Mouse (Mus musculus) hindbrain, postnatal 0 days (tissue): ENCODE measurements around the gene Ephb1. TPM values are rescaled to one million over a fixed set of nuclear protein-coding genes. Genes with fewer than 3 reads are reported as not detected.

Experiments
- ATAC-seq: fragments of 200-750 bp; cut with Nextera tagmentation; 2 replicates; pipeline ENCODE4 v1.8.0; 2017; ENCODE audit warnings: mild to moderate bottlenecking, moderate TSS enrichment, moderate library complexity
- DNase-seq: peaks from one replicate; pipeline ENCODE4 v3.0.0-alpha.2; 2015; ENCODE audit warnings: low spot score
- H3K27ac ChIP-seq: fragments of 300-500 bp; sonication (generic); 2 replicates; pipeline ENCODE4 v1.5.1; 2014; ENCODE audit warnings: mild to moderate bottlenecking
- H3K27me3 ChIP-seq: fragments of 300-500 bp; sonication (generic); 2 replicates; pipeline ENCODE4 v1.6.1; 2014; ENCODE audit warnings: low read length, mixed read lengths; ENCODE audit not compliant: insufficient read depth
- H3K36me3 ChIP-seq: fragments of 300-500 bp; sonication (generic); 2 replicates; pipeline ENCODE4 v1.6.1; 2014; ENCODE audit warnings: low read length, mixed read lengths; ENCODE audit not compliant: insufficient read depth
- H3K4me1 ChIP-seq: fragments of 300-500 bp; sonication (generic); 2 replicates; pipeline ENCODE4 v1.6.1; 2014; ENCODE audit warnings: antibody characterized with exemption, low read length, mixed read lengths; ENCODE audit not compliant: insufficient read depth
- H3K4me2 ChIP-seq: fragments of 300-500 bp; sonication (generic); 2 replicates; pipeline ENCODE4 v1.6.1; 2014; ENCODE audit warnings: low read depth, mild to moderate bottlenecking, low read length, moderate library complexity, mixed read lengths
- H3K4me3 ChIP-seq: fragments of 300-500 bp; sonication (generic); 2 replicates; pipeline ENCODE4 v1.5.1; 2014; ENCODE audit warnings: low read length
- H3K9ac ChIP-seq: fragments of 300-500 bp; sonication (generic); replicated peaks from 2 replicates; pipeline ENCODE4 v1.6.1; 2014; ENCODE audit warnings: mild to moderate bottlenecking, low read length, moderate library complexity, mixed read lengths
- H3K9me3 ChIP-seq: fragments of 300-500 bp; sonication (generic); 2 replicates; pipeline ENCODE4 v1.6.1; 2016; ENCODE audit warnings: low read length, mixed read lengths
- CTCF ChIP-seq: IDR thresholded peaks from 2 replicates; pipeline ENCODE4 v1.5.1; 2016; ENCODE audit warnings: antibody characterized with exemption, control low read depth, low read depth
- WGBS: fragments of 180-500 bp; shearing (Covaris S2); extraction: QIAGEN DNeasy Blood & Tissue Kit; methylation state at CpG from one replicate; pipeline ENCODE4 v1.1.7; 2014; 5-methylcytosine and 5-hydroxymethylcytosine counted together
- polyA plus RNA-seq: library from polyadenylated mRNA; unstranded; fragments of >200 nt; fragmentation: Nextera tagmentation; extraction: Ambion mirVana; gene quantifications from 2 replicates; pipeline ENCODE4 v1.2.1, GENCODE M21; 2015
- total RNA-seq: library from RNA; depleted of rRNA; stranded (reverse); fragments of >200 nt; gene quantifications from 2 replicates; pipeline ENCODE4 v1.2.3, GENCODE M21; 2014

The Ephb1 gene
- total and polyA plus RNA-seq, 2 experiments from 2014 or later, result 39.6 to 50.3 TPM

- Histone ChIP-seq H3K4me1 (peaks cover 10% of the 10 kb centered on the region), H3K27ac (no peak overlapping the region), H3K9me3 (no peaks in the 10 kb centered on the region), H3K4me3 (no peak overlapping the region), H3K36me3 (peaks cover 6% of the 10 kb centered on the region; the same call in 1 of the 2 replicates), H3K27me3 (no peaks in the 10 kb centered on the region), H3K9ac (no peak overlapping the region), H3K4me2 (no peak overlapping the region)
- TF ChIP-seq CTCF, result no peak
- ATAC-seq, result no peak
- 73% methylated on average over 9 of the region's 9 CpGs for WGBS
- no peak for DNase-seq
Measured at GRCm38 (mm10) chr9:102190058-102190457, 164.4 kb downstream of the Ephb1 start.

GRCm38 (mm10) chr9:102189406-102189805, 165.1 kb downstream of the Ephb1 start:
- Histone ChIP-seq H3K27ac (no peak overlapping the region), H3K4me3 (no peak overlapping the region), H3K4me2 (no peak overlapping the region), H3K4me1 (peaks cover 10% of the 10 kb centered on the region), H3K9me3 (no peaks in the 10 kb centered on the region), H3K36me3 (no peaks in the 10 kb centered on the region), H3K27me3 (no peaks in the 10 kb centered on the region), H3K9ac (no peak overlapping the region)
- TF ChIP-seq CTCF, result no peak
- ATAC-seq (peak; percentile 72), DNase-seq (peak; percentile 90)
- 24% methylated on average over 11 of the region's 11 CpGs for WGBS

- DNase-seq (peak; percentile 71), ATAC-seq (peak; percentile 54)
- no peak overlapping the region for H3K4me3 ChIP-seq
- no peaks in the 10 kb centered on the region for H3K9me3 ChIP-seq
- WGBS, result 44% methylated on average over 22 of the region's 22 CpGs
- no peak overlapping the region for H3K27ac ChIP-seq
- no peaks in the 10 kb centered on the region for H3K36me3 ChIP-seq
- H3K4me1 ChIP-seq, result peaks cover 3% of the 10 kb centered on the region; the same call in 1 of the 2 replicates
- no peak overlapping the region for H3K9ac ChIP-seq
- TF ChIP-seq CTCF, result no peak
- no peaks in the 10 kb centered on the region for H3K27me3 ChIP-seq
- H3K4me2 ChIP-seq, result 0 out of 2 replicates have a peak overlapping the region, but pooled peaks have one; percentile 13
Measured at GRCm38 (mm10) chr9:102183663-102184274, 170.7 kb downstream of the Ephb1 start.

- 47% methylated on average over 10 of the region's 10 CpGs for WGBS
- Histone ChIP-seq H3K4me2 (no peak overlapping the region), H3K36me3 (no peaks in the 10 kb centered on the region), H3K27ac (0 out of 2 replicates have a peak overlapping the region, but pooled peaks have one; percentile 20), H3K4me1 (peaks cover 3% of the 10 kb centered on the region; the same call in 1 of the 2 replicates), H3K9me3 (no peaks in the 10 kb centered on the region), H3K4me3 (no peak overlapping the region), H3K9ac (no peak overlapping the region), H3K27me3 (no peaks in the 10 kb centered on the region)
- peak; percentile 53; the same call in 1 of the 2 replicates for ATAC-seq
- peak; percentile 43 for DNase-seq
- no peak for TF ChIP-seq CTCF
Measured at GRCm38 (mm10) chr9:102181810-102182490, 172.5 kb downstream of the Ephb1 start.

- H3K9ac ChIP-seq, result no peak overlapping the region
- H3K4me2 ChIP-seq, result no peak overlapping the region
- H3K27me3 ChIP-seq, result no peaks in the 10 kb centered on the region
- peaks cover 3% of the 10 kb centered on the region; the same call in 1 of the 2 replicates for H3K4me1 ChIP-seq
- H3K27ac ChIP-seq, result 0 out of 2 replicates have a peak overlapping the region, but pooled peaks have one; percentile 20
- peak; percentile 41; the same call in 1 of the 2 replicates for ATAC-seq
- H3K4me3 ChIP-seq, result no peak overlapping the region
- no peak for TF ChIP-seq CTCF
- WGBS, result 33% methylated on average over 3 of the region's 3 CpGs
- H3K9me3 ChIP-seq, result no peaks in the 10 kb centered on the region
- H3K36me3 ChIP-seq, result no peaks in the 10 kb centered on the region
- DNase-seq, result peak; percentile 7
Measured at GRCm38 (mm10) chr9:102181276-102181675, 173.2 kb downstream of the Ephb1 start.

- Histone ChIP-seq H3K27ac (no peak overlapping the region), H3K4me3 (no peak overlapping the region), H3K36me3 (no peaks in the 10 kb centered on the region), H3K9ac (no peak overlapping the region), H3K27me3 (no peaks in the 10 kb centered on the region), H3K9me3 (no peaks in the 10 kb centered on the region), H3K4me1 (peaks cover 3% of the 10 kb centered on the region; the same call in 1 of the 2 replicates), H3K4me2 (no peak overlapping the region)
- ATAC-seq, result no peak
- DNase-seq, result no peak
- 52% methylated on average over 2 of the region's 2 CpGs for WGBS
- TF ChIP-seq CTCF, result no peak
Measured at GRCm38 (mm10) chr9:102180486-102180885, 174.0 kb downstream of the Ephb1 start.
